Mouse (Mus musculus) CH12.LX (cell line): ENCODE measurements around the gene Emd. TPM values are rescaled to one million over a fixed set of nuclear protein-coding genes. Genes with fewer than 3 reads are reported as not detected.

Experiments used
- DNase-seq: peaks from one replicate; pipeline ENCODE4 v3.0.0-alpha.2; 2013; ENCODE audit errors: extremely low read depth
- H3K27ac ChIP-seq: 2 replicates; pipeline ENCODE4 v1.5.1; 2012; ENCODE audit warnings: low read depth, mild to moderate bottlenecking, control low read depth, moderate library complexity; ENCODE audit not compliant: insufficient read depth
- H3K27me3 ChIP-seq: replicated peaks from 2 replicates; pipeline ENCODE3; 2012; ENCODE audit warnings: inconsistent platforms
- H3K36me3 ChIP-seq, 2 experiments: replicated peaks in 1 of 2; 2 replicates each; pipeline versions ENCODE3 to v1.6.1; 2012; ENCODE audit warnings: inconsistent platforms in 1 of 2, low read length in 1 of 2, mild to moderate bottlenecking in 1 of 2, mixed read lengths in 1 of 2, moderate library complexity in 1 of 2; ENCODE audit not compliant: control insufficient read depth in 1 of 2, insufficient read depth in 1 of 2
- H3K4me1 ChIP-seq, 2 experiments: 2 replicates each; pipeline ENCODE4 v1.6.1; 2012; ENCODE audit warnings: inconsistent platforms in 1 of 2, moderate library complexity in 1 of 2; ENCODE audit not compliant: insufficient read depth in 2 of 2, control insufficient read depth in 1 of 2
- H3K4me2 ChIP-seq: 2 replicates; pipeline ENCODE4 v1.6.1; 2012; ENCODE audit warnings: low read depth, mild to moderate bottlenecking, control low read depth; ENCODE audit not compliant: poor library complexity, insufficient read depth, severe bottlenecking
- H3K4me3 ChIP-seq, 3 experiments: fragments of 150-350 bp in 1 of 3; sonication (generic) in 1 of 3; replicated peaks in 1 of 3; 2 replicates each; pipeline versions ENCODE3 to v1.5.1; 2011 to 2012; ENCODE audit warnings: low read depth in 2 of 3, low read length in 2 of 3, mild to moderate bottlenecking in 2 of 3, moderate library complexity in 2 of 3, control low read depth in 1 of 3, improper control_type of control experiment in 1 of 3, inconsistent platforms in 1 of 3, mixed read lengths in 1 of 3; ENCODE audit not compliant: poor library complexity in 1 of 3
- H3K79me2 ChIP-seq: replicated peaks from 2 replicates; pipeline ENCODE4 v1.6.1; 2012; ENCODE audit warnings: mild to moderate bottlenecking, moderate library complexity; ENCODE audit not compliant: control insufficient read depth, poor library complexity, insufficient read depth, severe bottlenecking; ENCODE audit errors: extremely low read depth
- H3K9ac ChIP-seq: 2 replicates; pipeline ENCODE4 v1.6.1; 2012; ENCODE audit warnings: low read depth, mild to moderate bottlenecking, control low read depth, moderate library complexity; ENCODE audit not compliant: insufficient read depth
- H3K9me3 ChIP-seq: replicated peaks from 2 replicates; pipeline ENCODE3; 2012; ENCODE audit warnings: low read length, inconsistent platforms, mixed read lengths
- CHD1 ChIP-seq: IDR thresholded peaks from 2 replicates; pipeline ENCODE4 v1.6.1; 2012; ENCODE audit warnings: low read depth, low read length, improper control_type of control experiment, inconsistent platforms
- CHD2 ChIP-seq: IDR thresholded peaks from 2 replicates; pipeline ENCODE4 v1.6.1; 2011; ENCODE audit warnings: low read length, improper control_type of control experiment
- ELF1 ChIP-seq: IDR thresholded peaks from 2 replicates; pipeline ENCODE4 v1.6.1; 2014; ENCODE audit warnings: low read depth, mild to moderate bottlenecking, inconsistent platforms, low read length, improper control_type of control experiment
- EP300 ChIP-seq: IDR thresholded peaks from 2 replicates; pipeline ENCODE4 v1.6.1; 2011; ENCODE audit warnings: low read length, improper control_type of control experiment
- ETS1 ChIP-seq: conservative IDR thresholded peaks from 2 replicates; pipeline ENCODE4 v1.6.1; 2012; ENCODE audit warnings: low read depth, mild to moderate bottlenecking, inconsistent platforms, low read length, improper control_type of control experiment, moderate library complexity
- HCFC1 ChIP-seq: IDR thresholded peaks from 2 replicates; pipeline ENCODE4 v1.6.1; 2012; ENCODE audit warnings: low read depth, mild to moderate bottlenecking, inconsistent platforms, low read length, improper control_type of control experiment
- KAT2A ChIP-seq: IDR thresholded peaks from 2 replicates; pipeline ENCODE4 v1.6.1; 2012; ENCODE audit warnings: low read length, improper control_type of control experiment, inconsistent platforms; ENCODE audit not compliant: insufficient replicate concordance
- MAFK ChIP-seq: IDR thresholded peaks from 2 replicates; pipeline ENCODE4 v1.6.1; 2011; ENCODE audit warnings: low read length, improper control_type of control experiment; ENCODE audit not compliant: insufficient replicate concordance
- MAX ChIP-seq: IDR thresholded peaks from 2 replicates; pipeline ENCODE4 v1.6.1; 2011; ENCODE audit warnings: low read length, improper control_type of control experiment
- MEF2A ChIP-seq: IDR thresholded peaks from 2 replicates; pipeline ENCODE4 v1.6.1; 2014; ENCODE audit warnings: low read depth, mild to moderate bottlenecking, inconsistent platforms, low read length, improper control_type of control experiment, borderline replicate concordance
- MXI1 ChIP-seq: IDR thresholded peaks from 2 replicates; pipeline ENCODE4 v1.6.1; 2011; ENCODE audit warnings: mild to moderate bottlenecking, low read depth, low read length, improper control_type of control experiment
- MYC ChIP-seq: IDR thresholded peaks from 2 replicates; pipeline ENCODE4 v1.6.1; 2011; ENCODE audit warnings: low read depth, mild to moderate bottlenecking, improper control_type of control experiment, low read length
- NELFE ChIP-seq: IDR thresholded peaks from 2 replicates; pipeline ENCODE4 v1.6.1; 2011; ENCODE audit warnings: low read depth, low read length, improper control_type of control experiment
- POLR2A ChIP-seq: IDR thresholded peaks from 2 replicates; pipeline ENCODE4 v1.6.1; 2011; ENCODE audit warnings: low read depth, mild to moderate bottlenecking, improper control_type of control experiment, low read length
- RCOR1 ChIP-seq: conservative IDR thresholded peaks from 2 replicates; pipeline ENCODE4 v1.6.1; 2012; ENCODE audit warnings: low read depth, mild to moderate bottlenecking, inconsistent platforms, low read length, improper control_type of control experiment
- SIN3A ChIP-seq: IDR thresholded peaks from 2 replicates; pipeline ENCODE4 v1.6.1; 2012; ENCODE audit warnings: low read length, improper control_type of control experiment, inconsistent platforms
- TBP ChIP-seq: conservative IDR thresholded peaks from 2 replicates; pipeline ENCODE4 v1.6.1; 2011; ENCODE audit warnings: low read depth, low read length, improper control_type of control experiment
- USF1 ChIP-seq: IDR thresholded peaks from 2 replicates; pipeline ENCODE4 v1.6.1; 2014; ENCODE audit warnings: low read depth, mild to moderate bottlenecking, inconsistent platforms, low read length, improper control_type of control experiment
- ZMIZ1 ChIP-seq: IDR thresholded peaks from 2 replicates; pipeline ENCODE4 v1.6.1; 2012; ENCODE audit warnings: low read depth, mild to moderate bottlenecking, inconsistent platforms, low read length, improper control_type of control experiment
- ZNF384 ChIP-seq: IDR thresholded peaks from 2 replicates; pipeline ENCODE4 v1.6.1; 2012; ENCODE audit warnings: low read depth, low read length, improper control_type of control experiment, inconsistent platforms
- dilution Hi-C: fragments of 300-500 bp; cut with MboI; formaldehyde crosslinking; loops from 2 replicates; pipeline ENCODE4 v1.14.3; 2020; ENCODE audit warnings: low sequenced_read_pairs; ENCODE audit not compliant: extremely low pct_unique_long_range_greater_than_20kb, extremely low pct_ligation_motif_present
- in situ Hi-C: fragments of 300-500 bp; cut with MboI; formaldehyde crosslinking; loops from 3 replicates; pipeline ENCODE4 v1.14.3; 2019; ENCODE audit warnings: low sequenced_read_pairs, low pct_ligation_motif_present, low pct_unique_long_range_greater_than_20kb, mixed read lengths
- polyA plus RNA-seq: library from polyadenylated mRNA; unstranded; fragments of >175 nt; gene quantifications from 2 replicates; pipeline ENCODE4 v1.2.1, GENCODE M21; 2012; ENCODE audit warnings: low read depth; ENCODE audit not compliant: insufficient read length
- total RNA-seq, 2 experiments: library from RNA; depleted of rRNA; stranded (reverse); fragments of 300-350 nt in 1 of 2; fragments of >200 nt in 1 of 2; gene quantifications; 2 replicates each; pipeline ENCODE4 v1.2.3; 2012 to 2014

Gene Emd
- total and polyA plus RNA-seq, 3 experiments: 65.4 to 132 (median 99.4) TPM

DNA sequence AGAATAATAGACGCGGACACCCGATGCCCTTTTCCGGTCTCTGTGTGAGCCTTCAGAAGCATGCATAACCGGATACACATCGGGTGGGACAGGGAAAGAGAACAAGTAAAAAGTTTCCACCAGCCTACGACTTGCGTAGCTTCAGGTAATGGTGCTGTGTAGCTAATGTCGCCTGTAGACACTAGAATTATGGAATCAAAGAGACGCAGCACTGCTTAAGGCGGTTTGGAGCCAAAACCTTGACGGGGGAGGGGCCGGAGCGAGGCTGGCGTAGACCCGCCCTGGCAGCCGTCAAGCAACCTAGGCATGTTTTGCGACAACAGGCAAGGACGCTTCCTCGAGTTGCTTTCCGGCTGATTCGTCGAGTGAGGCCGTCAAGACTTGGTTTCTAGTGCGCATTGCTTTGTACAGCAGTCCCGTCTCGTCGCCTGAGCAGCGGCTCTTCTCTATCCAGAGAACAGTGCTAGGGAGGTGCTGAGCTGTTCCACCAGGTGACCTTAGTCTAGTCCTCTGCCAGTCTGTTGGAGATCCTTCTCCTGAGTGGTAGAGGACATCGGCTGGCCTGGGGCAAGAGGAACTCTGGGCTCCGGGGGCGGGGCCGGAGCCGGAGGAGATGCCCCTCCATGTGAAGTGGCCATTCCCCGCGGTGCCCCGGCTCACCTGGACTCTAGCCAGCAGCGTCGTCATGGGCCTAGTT lies 28.1 kb downstream of the Emd start:
- H3K79me2 ChIP-seq: peaks cover 11% of the 10 kb centered on the region
- no peaks in the 10 kb centered on the region for H3K9me3 ChIP-seq
- peak overlapping the region; percentile 78 for H3K4me2 ChIP-seq
- peaks cover 0 to 10% of the 10 kb centered on the region in 2 experiments; a peak in 2 of 4 replicates for H3K4me1 ChIP-seq
- peaks cover 1 to 22% of the 10 kb centered on the region in 2 experiments for H3K36me3 ChIP-seq
- no peaks in the 10 kb centered on the region for H3K27me3 ChIP-seq
- peak overlapping the region; percentile 71 to 97 (median 76) for H3K4me3 ChIP-seq
- dilution Hi-C loops: no loop called here
- TF ChIP-seq MEF2A (no peak), TBP (peak; percentile 62; the same call in 1 of the 2 replicates), USF1 (no peak), NELFE (peak; percentile 49; the same call in 1 of the 2 replicates), SIN3A (peak; percentile 42; the same call in 1 of the 2 replicates), MAX (no peak; the same call in 1 of the 2 replicates), POLR2A (peak; percentile 72), KAT2A (0 out of 2 replicates have a peak, but pooled peaks have one; percentile 9), ELF1 (peak; percentile 49; the same call in 1 of the 2 replicates), HCFC1 (peak; percentile 70), MYC (0 out of 2 replicates have a peak, but pooled peaks have one; percentile 2), ZMIZ1 (0 out of 2 replicates have a peak, but pooled peaks have one; percentile 45), EP300 (no peak)
- H3K9ac ChIP-seq: peak overlapping the region; percentile 93
- H3K27ac ChIP-seq: peak overlapping the region; percentile 80
- in situ Hi-C loops: no loop called here
- peak; percentile 83 for DNase-seq

DNA sequence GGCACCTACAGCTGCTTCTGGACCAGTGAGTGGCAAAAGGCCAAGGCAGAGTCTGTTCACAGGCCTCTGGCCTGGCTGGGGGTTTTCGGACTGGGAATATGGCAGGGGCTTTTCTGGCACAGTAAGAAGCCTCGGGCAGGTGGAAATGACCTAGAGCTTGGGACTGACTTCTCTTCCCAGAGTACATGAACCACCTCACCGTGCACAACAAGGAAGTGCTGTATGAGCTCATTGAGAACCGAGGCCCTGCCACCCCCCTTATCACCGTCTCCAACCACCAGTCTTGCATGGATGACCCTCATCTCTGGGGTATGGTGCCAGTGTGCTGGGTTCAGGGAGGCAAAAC lies 28.6 kb downstream of the Emd start:
- TF ChIP-seq CHD2 (no peak), ELF1 (no peak), MYC (no peak), MXI1 (no peak), MAFK (no peak), ETS1 (no peak), RCOR1 (no peak), MAX (no peak), ZNF384 (no peak), CHD1 (no peak)
- dilution Hi-C loops (no loop called here), in situ Hi-C loops (no loop called here)
- peaks cover 4 to 27% of the 10 kb centered on the region in 2 experiments for H3K36me3 ChIP-seq
- H3K27ac ChIP-seq: peak overlapping the region; percentile 80; the same call in 1 of the 2 replicates
- H3K9me3 ChIP-seq: no peaks in the 10 kb centered on the region
- peak overlapping the region; percentile 78 for H3K4me2 ChIP-seq
- peak overlapping the region; percentile 71 to 97 (median 76) for H3K4me3 ChIP-seq
- peaks cover 11% of the 10 kb centered on the region for H3K79me2 ChIP-seq
- peaks cover 0 to 10% of the 10 kb centered on the region in 2 experiments; a peak in 2 of 4 replicates for H3K4me1 ChIP-seq
- H3K9ac ChIP-seq: peak overlapping the region; percentile 93
- no peak for DNase-seq
- H3K27me3 ChIP-seq: no peaks in the 10 kb centered on the region
